Mouse (Mus musculus): ENCODE results near the gene Tbr1. TPM values are rescaled to one million over a fixed set of nuclear protein-coding genes. Genes with fewer than 3 reads are reported as not detected.

Gene Tbr1
- not detected for total RNA-seq (2021)

DNA sequence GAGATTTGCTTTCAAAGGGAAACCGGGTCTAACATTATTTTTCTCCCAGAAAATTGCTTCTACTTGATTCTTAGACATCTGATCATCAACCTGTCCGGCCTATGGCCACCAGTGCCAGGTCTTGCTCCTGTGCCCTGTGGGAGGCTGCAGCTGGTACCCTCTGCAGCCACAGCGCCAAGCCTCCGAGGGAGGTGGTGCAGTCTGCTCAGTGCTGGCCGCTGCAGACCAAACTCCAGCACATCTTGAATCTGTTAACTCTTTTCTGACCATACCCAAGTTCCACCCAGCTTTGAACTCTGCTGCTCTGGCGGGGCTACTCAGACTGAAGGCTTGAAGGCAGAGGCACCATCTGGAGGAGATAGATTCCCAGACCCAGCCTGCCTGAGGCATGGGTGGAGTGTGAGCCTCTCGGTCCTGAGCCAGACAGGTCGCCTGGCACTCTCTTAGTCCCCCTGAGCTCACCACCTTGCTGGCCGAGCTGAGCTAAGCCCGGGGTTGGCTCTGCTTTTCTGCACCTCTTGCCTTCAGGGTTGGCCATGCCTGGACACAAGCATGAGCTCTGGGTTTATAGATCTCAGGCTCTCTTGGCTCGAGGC, at the start of gene Tbr1:
Gene Tbr1 (plus strand): TSS at position 275 of the 596 bp plus-strand sequence.
- intact Hi-C loops (cut with DNase I) = no loop called here
- no peak for DNase-seq (ENCODE audit: low spot score)

DNA sequence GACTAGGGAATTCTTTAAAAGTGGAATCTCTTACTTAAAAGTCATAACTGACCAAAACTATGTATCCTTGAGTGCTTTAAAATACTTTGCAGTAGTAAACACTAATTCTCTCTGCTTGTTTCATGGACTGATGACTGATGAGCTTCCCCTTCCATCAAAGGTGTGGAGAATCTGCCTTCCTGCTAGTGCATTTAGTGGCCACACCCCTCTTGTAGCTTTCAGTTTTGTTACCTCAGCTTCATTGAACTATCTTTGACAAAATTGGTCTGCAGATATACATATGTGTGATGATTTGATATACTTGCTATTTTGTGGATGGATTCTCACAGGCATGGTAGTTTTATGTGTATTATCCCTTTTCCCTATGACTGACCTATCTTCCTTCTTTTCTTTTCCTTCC, 47.7 kb upstream of the Tbr1 start:
- intact Hi-C loops (cut with DNase I) = no loop called here
- DNase-seq (ENCODE audit: low spot score) = no peak

DNA sequence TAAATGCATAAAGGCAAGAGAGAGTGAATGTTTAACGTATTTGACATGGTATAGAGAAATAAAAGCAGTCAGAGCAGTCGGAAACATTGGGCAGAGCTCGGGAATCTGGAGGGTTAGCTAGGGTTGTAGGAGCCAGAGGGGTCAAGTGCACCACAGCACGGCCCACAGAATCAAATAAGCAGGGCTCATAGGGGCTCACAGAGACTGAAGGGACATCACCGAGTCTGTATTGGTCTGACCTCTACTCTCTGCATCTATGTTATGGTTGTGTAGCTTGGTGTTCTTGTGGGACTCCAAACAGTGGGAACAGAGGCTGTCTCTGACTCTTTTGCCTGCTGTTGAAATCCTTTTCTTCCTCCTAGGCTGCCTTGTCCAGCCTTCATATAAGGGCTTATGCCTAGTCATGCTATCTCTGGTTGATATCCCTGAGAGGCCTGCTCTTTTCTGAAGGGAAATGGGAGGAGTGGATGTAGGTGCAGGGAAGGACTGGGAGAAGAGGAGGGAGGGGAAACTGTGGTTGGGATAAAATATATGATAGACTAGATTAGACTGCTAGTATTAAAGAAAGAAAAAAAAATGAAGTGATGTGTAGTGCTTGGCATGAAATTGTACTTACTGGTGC, 43.4 kb upstream of the Tbr1 start:
- no peak for DNase-seq (ENCODE audit: low spot score)
- intact Hi-C loops (cut with DNase I) = no loop called here

DNA sequence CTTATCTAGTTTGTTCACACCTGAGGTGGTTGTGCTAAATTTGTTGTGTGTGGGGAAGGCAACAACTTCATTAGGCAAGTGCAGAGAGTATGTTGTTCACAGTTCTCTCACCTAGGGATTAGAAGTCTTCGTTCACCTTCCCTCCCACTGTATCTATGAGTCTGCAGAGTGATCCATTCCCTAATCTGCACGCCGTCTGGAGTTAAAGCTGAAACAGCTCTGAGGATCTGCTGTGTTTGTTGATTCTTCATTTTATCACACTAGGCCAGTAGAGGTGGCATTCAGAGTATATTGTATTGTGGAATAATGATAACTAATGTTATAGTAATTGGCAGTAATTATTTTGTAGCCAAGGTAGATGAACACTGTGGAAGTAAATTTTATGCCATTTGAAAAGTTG, 42.7 kb upstream of the Tbr1 start:
- intact Hi-C loops (cut with DNase I) = no loop called here
- DNase-seq (ENCODE audit: low spot score) = no peak

DNA sequence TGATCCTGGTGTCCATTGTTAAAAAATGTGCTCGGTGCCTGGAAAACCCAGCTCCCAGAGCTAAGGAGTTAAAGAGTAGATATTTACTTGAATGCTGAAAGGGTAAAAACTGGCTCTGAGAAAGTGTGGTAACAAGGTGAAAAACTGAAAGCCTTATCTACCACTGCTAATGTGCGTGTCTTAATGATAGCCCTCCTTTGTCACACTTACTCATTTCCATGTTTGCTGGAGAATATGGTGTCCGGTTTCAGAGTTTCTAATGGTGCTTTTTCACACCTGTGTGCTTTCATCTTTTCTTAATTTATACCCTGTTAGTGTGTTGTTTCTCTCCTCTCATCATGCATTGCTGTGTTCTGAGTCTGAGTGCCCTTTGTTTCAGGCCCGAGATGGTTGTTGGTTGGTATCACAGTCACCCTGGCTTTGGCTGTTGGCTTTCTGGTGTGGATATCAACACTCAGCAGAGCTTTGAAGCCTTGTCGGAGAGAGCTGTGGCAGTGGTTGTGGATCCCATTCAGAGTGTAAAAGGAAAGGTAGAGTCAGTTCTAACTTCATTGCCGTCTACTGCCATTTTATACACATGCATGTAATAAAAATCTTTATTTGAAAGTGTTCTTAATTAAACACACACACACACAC, 38.1 kb upstream of the Tbr1 start:
- intact Hi-C loops (cut with DNase I) = no loop called here

DNA sequence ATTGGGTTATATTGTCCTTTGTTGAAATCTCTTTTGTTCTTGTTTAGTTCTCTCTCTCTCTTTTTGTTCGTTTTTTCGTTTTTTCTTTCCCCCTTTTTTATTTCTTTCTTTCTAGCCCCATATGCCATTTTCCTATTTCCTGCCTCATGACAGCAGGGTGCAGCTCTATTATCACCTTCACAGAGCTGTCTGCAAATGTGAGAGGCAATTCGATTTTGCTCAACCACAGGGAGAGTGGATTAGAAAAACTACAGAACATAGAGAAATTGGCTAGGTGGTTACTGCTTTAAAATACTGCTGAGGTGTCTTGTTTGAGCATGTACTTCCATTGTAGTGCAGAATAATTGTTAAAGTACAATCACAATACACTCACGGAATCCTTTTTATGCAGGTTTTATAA, 37.2 kb upstream of the Tbr1 start:
- no peak for DNase-seq (ENCODE audit: low spot score)
- intact Hi-C loops (cut with DNase I) = no loop called here

More for the DNA sequence above, 38.1 kb upstream of the Tbr1 start:
- no peak for DNase-seq (ENCODE audit: low spot score)

DNA sequence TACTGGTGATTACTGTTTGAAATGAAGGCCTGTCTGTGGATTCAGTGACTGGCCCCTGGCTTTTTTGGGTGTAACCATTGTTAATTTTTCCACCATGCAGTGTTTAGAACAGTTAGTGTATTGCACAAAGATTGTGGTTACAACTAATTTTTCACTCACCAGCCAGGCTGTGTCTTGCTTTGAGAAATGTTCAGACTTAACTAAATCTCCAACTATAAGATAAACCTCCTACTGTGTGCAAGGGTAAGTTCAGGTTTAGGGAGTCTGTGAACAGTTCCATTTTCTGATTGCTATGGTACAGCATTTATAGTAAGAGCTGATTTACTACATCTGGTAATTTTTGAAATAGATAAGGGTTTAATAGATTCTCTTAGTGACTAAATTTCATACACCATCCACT, 21.9 kb upstream of the Tbr1 start:
- DNase-seq (ENCODE audit: low spot score) = no peak
- intact Hi-C loops (cut with DNase I) = no loop called here

DNA sequence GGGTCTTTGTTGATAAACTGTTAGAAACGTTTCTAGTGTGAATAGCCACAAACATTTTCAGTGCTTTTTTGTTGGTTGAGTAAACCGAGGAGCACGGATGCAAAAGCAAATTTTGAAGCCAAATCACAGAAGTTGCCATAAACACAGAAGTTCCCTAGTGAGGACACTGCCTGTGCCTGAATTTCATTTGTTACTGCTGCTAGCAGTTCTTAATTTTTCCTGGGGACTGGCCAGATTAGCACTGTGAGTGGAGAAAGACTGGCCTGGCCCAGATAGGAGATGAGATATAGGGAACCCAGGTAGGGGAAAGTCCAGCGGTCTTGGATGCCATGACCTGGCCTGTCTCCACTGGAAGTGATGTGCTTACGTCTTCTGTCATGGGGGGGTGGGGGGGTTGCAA, 7.8 kb upstream of the Tbr1 start:
- intact Hi-C loops (cut with DNase I) = no loop called here
- no peak for DNase-seq (ENCODE audit: low spot score)

DNA sequence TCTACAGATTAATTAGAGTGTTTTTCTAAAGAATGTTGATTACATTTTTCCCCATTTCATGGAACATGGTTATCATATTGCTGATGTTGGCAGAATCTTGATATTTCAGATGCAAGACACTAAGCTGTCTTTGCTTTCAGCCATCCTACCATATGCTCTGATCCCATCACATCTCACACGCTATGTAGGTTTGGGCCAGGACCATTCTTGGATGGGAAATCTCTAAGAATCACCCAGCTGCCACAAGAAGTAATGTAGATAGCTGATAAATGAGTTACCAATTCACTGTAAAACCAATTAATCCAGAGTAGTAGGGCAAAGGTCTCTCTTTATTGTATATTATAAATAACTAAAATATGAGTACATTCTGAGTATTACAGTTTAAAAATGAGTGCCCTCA, 4.7 kb upstream of the Tbr1 start:
- intact Hi-C loops (cut with DNase I) = no loop called here
- no peak for DNase-seq (ENCODE audit: low spot score)

DNA sequence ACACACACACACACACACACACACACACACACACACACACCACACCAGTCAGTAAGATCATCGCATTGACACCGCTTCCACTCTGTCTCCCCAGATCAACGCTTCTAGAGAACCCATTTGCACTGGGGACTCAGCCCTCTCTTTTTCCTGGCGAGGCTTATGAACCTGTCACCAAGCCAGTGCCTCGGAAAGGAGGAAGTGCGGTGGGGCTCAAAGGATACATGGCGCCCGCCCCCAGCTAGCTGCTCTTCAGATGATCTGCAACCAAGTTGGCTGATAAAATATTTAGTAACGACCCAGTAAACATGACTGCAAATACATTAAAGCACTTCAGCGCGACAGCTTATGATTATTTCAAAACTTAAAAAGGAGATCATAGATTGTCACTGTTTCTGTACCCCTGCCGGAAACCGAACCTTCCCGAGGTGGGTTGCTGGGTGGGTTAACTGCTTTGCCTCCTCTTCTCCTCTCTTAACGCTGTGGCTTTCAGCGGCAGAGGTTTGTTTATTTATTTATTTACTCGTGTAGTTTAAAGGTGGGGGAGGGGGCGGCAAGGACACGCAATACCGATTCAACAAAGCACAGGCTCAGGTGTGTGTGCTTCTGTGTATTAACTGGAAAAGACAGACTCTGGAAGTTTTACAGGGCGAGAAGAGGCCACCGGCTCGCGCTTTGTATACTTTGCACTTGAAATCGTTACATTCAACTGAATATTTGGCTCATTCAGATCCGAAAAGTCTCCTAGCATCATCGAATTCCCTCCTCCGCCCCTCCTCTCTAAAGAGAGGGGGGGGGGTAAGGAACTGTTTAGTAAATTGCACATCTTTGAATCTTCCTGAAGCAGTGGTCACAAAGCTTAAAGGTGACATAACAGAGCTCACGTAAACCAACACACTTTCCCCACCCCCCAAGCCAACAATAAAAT, 975 bp downstream of the Tbr1 start:
- DNase-seq (ENCODE audit: low spot score) = no peak
- intact Hi-C loops (cut with DNase I) = no loop called here

DNA sequence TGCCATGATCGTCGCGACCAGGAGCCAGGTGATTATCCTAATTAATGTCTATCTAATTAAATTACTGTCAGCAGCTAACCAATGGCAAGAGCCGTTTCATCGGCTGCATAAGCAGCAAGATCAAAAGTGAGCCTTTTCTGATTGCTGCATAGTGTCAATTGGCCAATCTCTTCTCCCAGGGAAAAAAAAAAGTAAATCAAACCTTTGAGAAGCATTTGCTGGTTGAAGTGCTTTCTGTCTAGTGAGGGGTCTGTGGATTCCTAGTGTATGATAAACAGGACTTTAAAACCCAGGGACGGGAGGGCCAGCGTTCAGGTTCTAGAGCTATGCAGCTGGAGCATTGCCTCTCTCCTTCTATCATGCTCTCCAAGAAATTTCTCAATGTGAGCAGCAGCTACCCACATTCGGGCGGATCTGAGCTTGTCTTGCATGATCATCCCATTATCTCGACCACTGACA, 1.7 kb downstream of the Tbr1 start:
- intact Hi-C loops (cut with DNase I) = no loop called here

DNA sequence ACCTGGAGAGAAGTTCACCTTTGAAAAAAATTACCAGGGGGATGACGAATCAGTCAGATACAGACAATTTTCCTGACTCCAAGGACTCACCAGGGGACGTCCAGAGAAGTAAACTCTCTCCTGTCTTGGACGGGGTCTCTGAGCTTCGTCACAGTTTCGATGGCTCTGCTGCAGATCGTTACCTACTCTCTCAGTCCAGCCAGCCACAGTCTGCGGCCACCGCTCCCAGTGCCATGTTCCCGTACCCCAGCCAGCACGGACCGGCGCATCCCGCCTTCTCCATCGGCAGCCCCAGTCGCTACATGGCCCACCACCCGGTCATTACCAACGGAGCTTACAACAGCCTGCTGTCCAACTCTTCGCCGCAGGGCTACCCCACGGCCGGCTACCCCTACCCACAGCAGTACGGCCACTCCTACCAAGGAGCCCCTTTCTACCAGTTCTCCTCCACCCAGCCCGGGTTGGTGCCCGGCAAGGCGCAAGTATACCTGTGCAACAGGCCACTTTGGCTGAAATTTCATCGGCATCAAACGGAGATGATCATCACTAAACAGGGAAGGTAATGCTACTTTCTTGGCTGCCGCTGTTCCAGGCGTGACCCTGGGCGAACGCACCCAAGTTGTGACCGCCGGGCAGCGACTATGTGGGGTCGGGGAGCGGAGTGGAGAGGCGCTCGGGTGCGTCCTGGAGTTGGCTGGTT, 2.3 kb downstream of the Tbr1 start:
- DNase-seq (ENCODE audit: low spot score) = no peak
- intact Hi-C loops (cut with DNase I) = loop anchor here (5.0 kb wide), 2 partner anchors 93 to 148 kb away; partner anchors contain the start of gene Psmd14

More for the DNA sequence above, 1.7 kb downstream of the Tbr1 start:
- no peak for DNase-seq (ENCODE audit: low spot score)

DNA sequence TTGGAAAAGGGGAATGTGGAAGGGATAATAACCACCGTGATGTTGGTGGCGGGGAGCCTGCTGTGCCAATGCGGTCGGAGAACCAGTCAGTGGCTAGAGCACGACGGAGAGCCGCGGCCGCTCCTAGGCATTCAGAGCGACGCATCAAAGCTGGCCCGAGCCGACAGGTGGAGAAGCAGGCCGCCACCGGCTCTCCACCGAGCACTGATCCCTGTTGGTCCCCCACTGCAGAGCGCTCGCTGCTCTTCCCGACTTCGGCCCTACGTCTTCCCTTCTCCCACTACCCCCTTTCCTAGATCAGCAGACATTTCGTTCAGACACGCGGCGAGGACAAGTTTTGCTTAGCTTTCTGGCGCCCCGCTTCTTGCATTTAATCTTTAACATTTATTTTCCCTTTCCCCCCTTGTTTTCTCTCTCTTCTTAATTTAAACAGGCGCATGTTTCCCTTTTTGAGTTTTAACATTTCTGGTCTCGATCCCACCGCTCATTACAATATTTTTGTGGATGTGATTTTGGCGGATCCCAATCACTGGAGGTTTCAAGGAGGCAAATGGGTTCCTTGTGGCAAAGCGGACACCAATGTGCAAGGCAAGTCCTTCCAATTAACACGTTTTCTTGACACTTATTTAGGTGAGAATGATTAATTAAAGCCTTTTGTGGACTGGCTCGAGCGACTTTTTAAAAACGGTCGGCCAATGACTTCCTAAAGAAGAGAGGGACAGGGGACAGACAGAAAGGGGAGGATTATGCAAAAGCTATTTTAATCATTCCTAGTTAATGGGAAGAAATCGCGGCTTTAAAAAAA, 3.0 kb downstream of the Tbr1 start:
- intact Hi-C loops (cut with DNase I) = loop anchor here (5.0 kb wide), 2 partner anchors 93 to 148 kb away; partner anchors contain the start of gene Psmd14
- no peak for DNase-seq (ENCODE audit: low spot score)

DNA sequence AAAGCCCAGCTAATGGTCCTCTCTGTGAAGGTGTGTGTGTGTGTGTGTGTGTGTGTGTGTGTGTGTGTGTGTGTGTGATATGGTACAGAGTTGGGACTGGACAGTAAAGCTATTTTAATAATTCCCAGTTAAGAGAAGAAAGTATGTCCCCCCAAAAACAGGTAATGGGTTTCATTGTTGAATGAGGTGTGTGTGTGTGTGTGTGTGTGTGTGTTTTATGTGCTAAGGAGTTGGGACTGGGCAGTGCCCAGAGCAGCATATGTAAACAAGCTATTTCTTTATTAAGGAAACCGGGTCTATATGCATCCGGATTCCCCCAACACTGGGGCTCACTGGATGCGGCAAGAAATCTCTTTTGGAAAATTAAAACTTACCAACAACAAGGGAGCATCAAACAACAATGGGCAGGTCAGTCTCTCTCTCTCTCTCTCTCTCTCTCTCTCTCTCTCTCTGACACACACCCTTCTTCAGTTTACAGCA, 3.7 kb downstream of the Tbr1 start:
- intact Hi-C loops (cut with DNase I) = loop anchor here (5.0 kb wide), 2 partner anchors 94 to 149 kb away; partner anchors contain the start of gene Psmd14
- DNase-seq (ENCODE audit: low spot score) = no peak

DNA sequence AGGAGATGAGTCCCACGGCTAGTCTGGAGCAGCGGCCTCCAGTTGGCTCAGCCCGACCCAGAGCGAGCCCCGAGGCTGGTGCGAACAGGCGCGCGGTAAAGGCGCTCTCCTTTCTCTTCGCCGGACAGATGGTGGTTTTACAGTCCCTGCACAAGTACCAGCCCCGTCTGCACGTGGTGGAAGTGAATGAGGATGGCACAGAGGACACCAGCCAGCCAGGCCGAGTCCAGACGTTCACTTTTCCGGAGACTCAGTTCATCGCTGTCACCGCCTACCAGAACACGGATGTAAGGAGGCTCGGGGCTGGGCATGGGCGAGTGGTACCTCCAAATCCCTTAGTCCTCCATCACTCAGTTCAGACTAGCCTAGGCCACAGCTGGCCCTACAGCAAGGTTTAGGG, 4.4 kb downstream of the Tbr1 start:
- DNase-seq (ENCODE audit: low spot score) = no peak
- intact Hi-C loops (cut with DNase I) = loop anchor here (5.0 kb wide), 2 partner anchors 95 to 150 kb away; partner anchors contain the start of gene Psmd14

DNA sequence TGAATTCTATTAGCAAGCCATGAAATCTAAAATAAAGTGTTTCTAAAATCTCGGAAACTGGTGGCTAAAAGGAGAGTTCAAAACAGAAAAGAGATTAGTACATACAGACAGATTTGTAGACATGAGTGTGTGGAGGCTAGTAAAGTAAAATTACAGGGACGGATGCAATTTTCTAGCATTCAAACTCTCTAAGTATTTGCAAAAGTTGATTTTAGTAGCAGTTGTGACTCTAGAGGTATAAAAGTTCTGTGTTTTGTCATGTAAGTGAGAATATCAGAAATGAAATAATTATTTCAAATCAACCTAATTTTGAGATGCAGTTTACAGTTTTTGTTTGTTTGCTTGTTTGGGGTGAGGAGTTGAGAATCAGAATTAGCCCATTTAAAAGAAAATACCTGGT, 5.1 kb downstream of the Tbr1 start:
- intact Hi-C loops (cut with DNase I) = loop anchor here (5.0 kb wide), 2 partner anchors 95 to 150 kb away; partner anchors contain the start of gene Psmd14
- no peak for DNase-seq (ENCODE audit: low spot score)

DNA sequence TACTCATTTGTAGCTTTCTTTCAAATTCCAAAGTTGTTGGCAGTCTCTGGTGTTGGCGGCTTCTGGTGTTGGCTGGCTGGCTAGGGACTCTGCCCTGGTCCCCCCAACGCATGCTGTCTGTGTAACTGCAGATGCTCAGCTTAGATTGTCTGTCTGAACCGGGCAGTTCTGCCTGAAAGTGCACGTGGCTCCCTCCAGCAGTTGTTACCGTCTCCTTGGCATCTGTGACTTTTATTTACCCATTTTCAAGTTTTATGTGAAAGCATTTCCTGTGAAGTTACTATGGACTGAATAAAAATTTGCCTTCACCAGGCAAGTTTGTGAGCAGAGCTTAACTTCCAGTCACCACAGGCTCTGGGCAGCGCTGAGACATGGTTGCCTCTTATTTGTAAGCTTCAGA, 6.0 kb downstream of the Tbr1 start:
- intact Hi-C loops (cut with DNase I) = loop anchor here (5.0 kb wide), 2 partner anchors 96 to 151 kb away; partner anchors contain the start of gene Psmd14
- no peak for DNase-seq (ENCODE audit: low spot score)

DNA sequence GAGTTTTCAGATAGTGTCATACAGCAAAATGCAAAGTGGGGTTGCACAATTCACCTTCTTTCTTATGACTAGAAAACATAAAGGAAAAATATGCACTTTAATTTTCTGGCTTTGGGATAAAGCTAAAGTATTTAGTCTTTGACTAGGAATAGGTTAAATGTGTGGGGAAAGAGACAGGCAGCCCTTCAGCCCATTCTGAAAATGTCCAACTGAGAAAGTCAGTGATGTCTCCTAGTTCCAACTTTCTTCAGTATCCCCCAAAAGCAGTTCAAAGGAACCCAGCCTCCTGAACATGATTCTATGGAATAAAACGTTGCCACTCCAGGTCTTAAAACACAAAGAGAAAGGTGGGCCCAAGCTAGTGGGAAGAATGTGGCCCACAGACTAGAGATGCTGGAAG, 6.7 kb downstream of the Tbr1 start:
- DNase-seq (ENCODE audit: low spot score) = no peak
- intact Hi-C loops (cut with DNase I) = loop anchor here (5.0 kb wide), 2 partner anchors 97 to 152 kb away; partner anchors contain the start of gene Psmd14

Measured in heart, postnatal 25 days (tissue).